Mouse (Mus musculus): ENCODE data around the gene F10.
"Not testable (repeated sequence)": the region's sequence is repeated elsewhere in the genome, so short reads cannot be mapped to it uniquely, and the experiment has no call there.

The F10 gene

GRCm38 (mm10) chr8:13060441-13061150 lies 23.5 kb downstream of the F10 start, which contains the start of gene Proz:
Proz (plus strand) TSS chr8:13060914.
- no peak for DNase-seq (ENCODE audit: low spot score)

GRCm38 (mm10) chr8:13063112-13063511 lies 26.0 kb downstream of the F10 start:
- DNase-seq (ENCODE audit: low spot score) = no peak

GRCm38 (mm10) chr8:13073255-13073654 lies 36.1 kb downstream of the F10 start:
- DNase-seq (ENCODE audit: low spot score) = no peak

- no peak for DNase-seq (ENCODE audit: low spot score)
Observed at GRCm38 (mm10) chr8:13075044-13075443, 37.9 kb downstream of the F10 start.

- DNase-seq (ENCODE audit: low spot score) = not testable (repeated sequence)
Observed at GRCm38 (mm10) chr8:13075579-13075978, 38.5 kb downstream of the F10 start.

GRCm38 (mm10) chr8:13077542-13077941 lies 40.4 kb downstream of the F10 start:
- no peak for DNase-seq (ENCODE audit: low spot score)

GRCm38 (mm10) chr8:13104691-13105086 lies 67.6 kb downstream of the F10 start:
- DNase-seq (ENCODE audit: low spot score) = peak; percentile 94

GRCm38 (mm10) chr8:13105087-13105881 lies 68.2 kb downstream of the F10 start, which contains the start of the genes Pcid2 and Cul4a:
Pcid2 (minus strand) TSS chr8:13105459.
Cul4a (plus strand) TSS chr8:13105621.
- DNase-seq (ENCODE audit: low spot score) = peak; percentile 98

GRCm38 (mm10) chr8:13105908-13106551 lies 68.9 kb downstream of the F10 start:
- peak; percentile 82 for DNase-seq (ENCODE audit: low spot score)
